Mouse (Mus musculus): ENCODE data around the gene Zfp668. TPM values are rescaled to one million over a fixed set of nuclear protein-coding genes. Genes with fewer than 3 reads are reported as not detected.

Gene Zfp668
- polyA plus RNA-seq, 1 experiment from 2014 or later: 45.4 TPM

- H3K4me2 ChIP-seq (ENCODE audit: low read length): no peak overlapping the region
- H3K4me1 ChIP-seq (replicated peaks; ENCODE audit: control insufficient read depth, insufficient read depth, low read length): peaks cover 25% of the 10 kb centered on the region
- H3K27me3 ChIP-seq (replicated peaks; ENCODE audit: control insufficient read depth, insufficient read depth, low read length): no peaks in the 10 kb centered on the region
- no peak overlapping the region for H3K9ac ChIP-seq (replicated peaks; ENCODE audit: low read depth, low read length)
- H3K27ac ChIP-seq (ENCODE audit: low read length): no peak overlapping the region
- ATAC-seq: no peak
- H3K9me3 ChIP-seq (ENCODE audit: control insufficient read depth, low read length): no peaks in the 10 kb centered on the region
- H3K4me3 ChIP-seq (replicated peaks; ENCODE audit: low read length): no peak overlapping the region
- peaks cover 7% of the 10 kb centered on the region for H3K36me3 ChIP-seq (ENCODE audit: control insufficient read depth, insufficient read depth)
- 77% methylated on average over 15 of the region's 15 CpGs for WGBS
Measured at GRCm38 (mm10) chr7:127815954-127816821, 60.4 kb downstream of the Zfp668 start.

- H3K4me2 ChIP-seq (ENCODE audit: low read length): no peak overlapping the region
- no peaks in the 10 kb centered on the region for H3K27me3 ChIP-seq (replicated peaks; ENCODE audit: control insufficient read depth, insufficient read depth, low read length)
- no peak overlapping the region for H3K9ac ChIP-seq (replicated peaks; ENCODE audit: low read depth, low read length)
- peaks cover 21% of the 10 kb centered on the region for H3K4me1 ChIP-seq (replicated peaks; ENCODE audit: control insufficient read depth, insufficient read depth, low read length)
- H3K27ac ChIP-seq (ENCODE audit: low read length): peak overlapping the region; percentile 25; the same call in 1 of the 2 replicates
- no peak overlapping the region for H3K4me3 ChIP-seq (replicated peaks; ENCODE audit: low read length)
- 95% methylated on average over 15 of the region's 15 CpGs for WGBS
- peaks cover 7% of the 10 kb centered on the region for H3K36me3 ChIP-seq (ENCODE audit: control insufficient read depth, insufficient read depth)
- no peaks in the 10 kb centered on the region for H3K9me3 ChIP-seq (ENCODE audit: control insufficient read depth, low read length)
- ATAC-seq: no peak
Measured at GRCm38 (mm10) chr7:127815116-127815665, 61.4 kb downstream of the Zfp668 start.

GRCm38 (mm10) chr7:127814241-127814921 lies 62.2 kb downstream of the Zfp668 start:
- Histone ChIP-seq H3K27me3 (replicated peaks; ENCODE audit: control insufficient read depth, insufficient read depth, low read length) (no peaks in the 10 kb centered on the region), H3K9ac (replicated peaks; ENCODE audit: low read depth, low read length) (no peak overlapping the region; the same call in 1 of the 2 replicates), H3K4me3 (replicated peaks; ENCODE audit: low read length) (no peak overlapping the region), H3K4me2 (ENCODE audit: low read length) (0 out of 2 replicates have a peak overlapping the region, but pooled peaks have one; percentile 0), H3K9me3 (ENCODE audit: control insufficient read depth, low read length) (no peaks in the 10 kb centered on the region), H3K4me1 (replicated peaks; ENCODE audit: control insufficient read depth, insufficient read depth, low read length) (peaks cover 21% of the 10 kb centered on the region), H3K27ac (ENCODE audit: low read length) (peak overlapping the region; percentile 25), H3K36me3 (ENCODE audit: control insufficient read depth, insufficient read depth) (peaks cover 7% of the 10 kb centered on the region)
- 50% methylated on average over 19 of the region's 19 CpGs for WGBS
- ATAC-seq: peak; percentile 92

GRCm38 (mm10) chr7:127813821-127814220 lies 62.8 kb downstream of the Zfp668 start:
- no peaks in the 10 kb centered on the region for H3K27me3 ChIP-seq (replicated peaks; ENCODE audit: control insufficient read depth, insufficient read depth, low read length)
- H3K9me3 ChIP-seq (ENCODE audit: control insufficient read depth, low read length): no peaks in the 10 kb centered on the region
- H3K4me2 ChIP-seq (ENCODE audit: low read length): 0 out of 2 replicates have a peak overlapping the region, but pooled peaks have one; percentile 0
- WGBS: 64% methylated on average over 4 of the region's 4 CpGs
- peaks cover 21% of the 10 kb centered on the region for H3K4me1 ChIP-seq (replicated peaks; ENCODE audit: control insufficient read depth, insufficient read depth, low read length)
- H3K27ac ChIP-seq (ENCODE audit: low read length): peak overlapping the region; percentile 25
- H3K36me3 ChIP-seq (ENCODE audit: control insufficient read depth, insufficient read depth): peaks cover 10% of the 10 kb centered on the region
- H3K4me3 ChIP-seq (replicated peaks; ENCODE audit: low read length): no peak overlapping the region
- ATAC-seq: peak; percentile 24; the same call in 1 of the 2 replicates
- no peak overlapping the region for H3K9ac ChIP-seq (replicated peaks; ENCODE audit: low read depth, low read length)

Other genes with a start within 250 kb of the Zfp668 start
- 30.6 and 33.8 TPM in 2 replicates for gene Bcl7c, start 167.9 kb downstream of the Zfp668 start, polyA plus RNA-seq (2015; fragmentation: Nextera tagmentation; extraction: Ambion mirVana)
- gene Ctf1, start 164.1 kb downstream of the Zfp668 start, polyA plus RNA-seq (2015; fragmentation: Nextera tagmentation; extraction: Ambion mirVana): 3.5 and 4.5 TPM in 2 replicates
- 0.11 and 0.17 TPM in 2 replicates for gene Ctf2, start 144.7 kb downstream of the Zfp668 start, polyA plus RNA-seq (2015; fragmentation: Nextera tagmentation; extraction: Ambion mirVana)
- gene Fbxl19, start 132.3 kb downstream of the Zfp668 start, polyA plus RNA-seq (2015; fragmentation: Nextera tagmentation; extraction: Ambion mirVana): 8.0 and 8.4 TPM in 2 replicates
- gene Orai3, start 107.0 kb downstream of the Zfp668 start, polyA plus RNA-seq (2015; fragmentation: Nextera tagmentation; extraction: Ambion mirVana): 9.5 and 9.6 TPM in 2 replicates
- gene Setd1a, start 100.2 kb downstream of the Zfp668 start, polyA plus RNA-seq (2015; fragmentation: Nextera tagmentation; extraction: Ambion mirVana): 19.8 and 20.7 TPM in 2 replicates
- not detected in 2 replicates for gene Gm49388, start 91.2 kb downstream of the Zfp668 start, polyA plus RNA-seq (2015; fragmentation: Nextera tagmentation; extraction: Ambion mirVana)
- 7.3 and 10.7 TPM in 2 replicates for gene Hsd3b7, start 76.2 kb downstream of the Zfp668 start, polyA plus RNA-seq (2015; fragmentation: Nextera tagmentation; extraction: Ambion mirVana)
- 17.8 and 22.2 TPM in 2 replicates for gene Stx4a, start 52.5 kb downstream of the Zfp668 start, polyA plus RNA-seq (2015; fragmentation: Nextera tagmentation; extraction: Ambion mirVana)
- 37.9 and 50.8 TPM in 2 replicates for gene Stx1b, start 52.3 kb downstream of the Zfp668 start, polyA plus RNA-seq (2015; fragmentation: Nextera tagmentation; extraction: Ambion mirVana)
- gene Zfp646, start 607 bp downstream of the Zfp668 start, polyA plus RNA-seq (2015; fragmentation: Nextera tagmentation; extraction: Ambion mirVana): 14.4 and 15.4 TPM in 2 replicates
- 0.87 and 1.3 TPM in 2 replicates for gene Prss53, start 14.1 kb upstream of the Zfp668 start, polyA plus RNA-seq (2015; fragmentation: Nextera tagmentation; extraction: Ambion mirVana)
- not detected in 2 replicates for gene Gm21974, start 18.6 kb upstream of the Zfp668 start, polyA plus RNA-seq (2015; fragmentation: Nextera tagmentation; extraction: Ambion mirVana)
- 63.9 and 74.4 TPM in 2 replicates for gene Vkorc1, start 18.8 kb upstream of the Zfp668 start, polyA plus RNA-seq (2015; fragmentation: Nextera tagmentation; extraction: Ambion mirVana)
- gene Bckdk, start 27.3 kb upstream of the Zfp668 start, polyA plus RNA-seq (2015; fragmentation: Nextera tagmentation; extraction: Ambion mirVana): 79.4 and 81.7 TPM in 2 replicates
- 53.3 and 55.4 TPM in 2 replicates for gene Kat8, start 35.7 kb upstream of the Zfp668 start, polyA plus RNA-seq (2015; fragmentation: Nextera tagmentation; extraction: Ambion mirVana)
- 0.19 and 0.32 TPM in 2 replicates for gene Prss8, start 53.3 kb upstream of the Zfp668 start, polyA plus RNA-seq (2015; fragmentation: Nextera tagmentation; extraction: Ambion mirVana)
- 13.2 TPM in 2 replicates for gene Prss36, start 69.9 kb upstream of the Zfp668 start, polyA plus RNA-seq (2015; fragmentation: Nextera tagmentation; extraction: Ambion mirVana)
- 342 and 386 TPM in 2 replicates for gene Fus, start 90.6 kb upstream of the Zfp668 start, polyA plus RNA-seq (2015; fragmentation: Nextera tagmentation; extraction: Ambion mirVana)
- gene Pycard, start 117.0 kb upstream of the Zfp668 start, polyA plus RNA-seq (2015; fragmentation: Nextera tagmentation; extraction: Ambion mirVana): 4.9 and 5.1 TPM in 2 replicates
- not detected in 2 replicates for gene Trim72, start 127.1 kb upstream of the Zfp668 start, polyA plus RNA-seq (2015; fragmentation: Nextera tagmentation; extraction: Ambion mirVana)
- 0.99 and 1.1 TPM in 2 replicates for gene Itgam, start 185.8 kb upstream of the Zfp668 start, polyA plus RNA-seq (2015; fragmentation: Nextera tagmentation; extraction: Ambion mirVana)
- gene Gm49368, start 185.9 kb upstream of the Zfp668 start, polyA plus RNA-seq (2015; fragmentation: Nextera tagmentation; extraction: Ambion mirVana): not detected in 2 replicates

Data from forebrain, embryonic 16.5 days (tissue).